Mouse (Mus musculus): ENCODE results near the gene Slc16a10. TPM values are rescaled to one million over a fixed set of nuclear protein-coding genes. Genes with fewer than 3 reads are reported as not detected.
A peak's percentile ranks its signal among the peaks of the same experiment; 100 is the strongest.

Gene Slc16a10
- total RNA-seq, 2 experiments from 2014 or later: 3.9 to 4.1 TPM

- DNase-seq (ENCODE audit: low spot score in 2 of 2): no peak
Measured at GRCm38 (mm10) chr10:40073608-40074007, 68.5 kb downstream of the Slc16a10 start.

- DNase-seq (ENCODE audit: low spot score in 2 of 2): no peak
Measured at GRCm38 (mm10) chr10:40070684-40071083, 71.4 kb downstream of the Slc16a10 start.

- DNase-seq (ENCODE audit: low spot score in 2 of 2): peak; percentile 56 to 83
Measured at GRCm38 (mm10) chr10:40069270-40069669, 72.8 kb downstream of the Slc16a10 start.

- DNase-seq (ENCODE audit: low spot score in 2 of 2): no peak
Measured at GRCm38 (mm10) chr10:40068595-40068994, 73.5 kb downstream of the Slc16a10 start.

- no peak for DNase-seq (ENCODE audit: low spot score in 2 of 2)
Measured at GRCm38 (mm10) chr10:40067529-40067928, 74.5 kb downstream of the Slc16a10 start.

- no peak for DNase-seq (ENCODE audit: low spot score in 2 of 2)
Measured at GRCm38 (mm10) chr10:40067071-40067470, 75.0 kb downstream of the Slc16a10 start.

- no peak for DNase-seq (ENCODE audit: low spot score in 2 of 2)
Measured at GRCm38 (mm10) chr10:40065357-40065756, 76.7 kb downstream of the Slc16a10 start.

GRCm38 (mm10) chr10:40063291-40063890 is 78.7 kb downstream of the Slc16a10 start:
- no peak for DNase-seq (ENCODE audit: low spot score in 2 of 2)

- DNase-seq (ENCODE audit: low spot score in 2 of 2): no peak
Measured at GRCm38 (mm10) chr10:40062812-40063211, 79.2 kb downstream of the Slc16a10 start.

GRCm38 (mm10) chr10:40061926-40062325 is 80.1 kb downstream of the Slc16a10 start:
- DNase-seq (ENCODE audit: low spot score in 2 of 2): no peak

- DNase-seq (ENCODE audit: low spot score in 2 of 2): no peak
Measured at GRCm38 (mm10) chr10:40058786-40059120, 83.3 kb downstream of the Slc16a10 start.

GRCm38 (mm10) chr10:40058062-40058785 is 83.8 kb downstream of the Slc16a10 start:
- DNase-seq (ENCODE audit: low spot score in 2 of 2): no peak

- no peak for DNase-seq (ENCODE audit: low spot score in 2 of 2)
Measured at GRCm38 (mm10) chr10:40057615-40058014, 84.4 kb downstream of the Slc16a10 start.

GRCm38 (mm10) chr10:40054455-40054854 is 87.6 kb downstream of the Slc16a10 start:
- no peak for DNase-seq (ENCODE audit: low spot score in 2 of 2)

- peak; percentile 74 to 84 for DNase-seq (ENCODE audit: low spot score in 2 of 2)
Measured at GRCm38 (mm10) chr10:40053896-40054295, 88.2 kb downstream of the Slc16a10 start.

- DNase-seq (ENCODE audit: low spot score in 2 of 2): peak in 1 of 2 experiments; percentile 54
Measured at GRCm38 (mm10) chr10:40053257-40053895, 88.7 kb downstream of the Slc16a10 start.

GRCm38 (mm10) chr10:40051997-40052396 is 90.1 kb downstream of the Slc16a10 start:
- DNase-seq (ENCODE audit: low spot score in 2 of 2): no peak

- no peak for DNase-seq (ENCODE audit: low spot score in 2 of 2)
Measured at GRCm38 (mm10) chr10:40050763-40051162, 91.3 kb downstream of the Slc16a10 start.

- DNase-seq (ENCODE audit: low spot score in 2 of 2): no peak
Measured at GRCm38 (mm10) chr10:40041339-40041738, 100.7 kb downstream of the Slc16a10 start.

GRCm38 (mm10) chr10:40036686-40037560 is 105.1 kb downstream of the Slc16a10 start:
- peak; percentile 53 to 65 for DNase-seq (ENCODE audit: low spot score in 2 of 2)

- no peak for DNase-seq (ENCODE audit: low spot score in 2 of 2)
Measured at GRCm38 (mm10) chr10:40034956-40035355, 107.1 kb downstream of the Slc16a10 start.

Data from layer of hippocampus, adult 18-20 months (tissue).